Mouse (Mus musculus) heart, postnatal 14 days (tissue): ENCODE measurements around the gene Maml3. TPM values are rescaled to one million over a fixed set of nuclear protein-coding genes. Genes with fewer than 3 reads are reported as not detected.

Experiments
- DNase-seq, 2 experiments: peaks; one replicate each; pipeline ENCODE4 v3.0.0; 2021 to 2022
- intact Hi-C: fragments of 180-260 bp; cut with DNase I; formaldehyde crosslinking; loops from one replicate; pipeline ENCODE4 v1.15.1; 2025
- total RNA-seq, 2 experiments: library from RNA; stranded (reverse); gene quantifications; 2 replicates each; pipeline ENCODE4 v1.2.3; 2021

The Maml3 gene
- total RNA-seq, 2 experiments from 2014 or later, result 3.7 to 5.0 TPM

DNA sequence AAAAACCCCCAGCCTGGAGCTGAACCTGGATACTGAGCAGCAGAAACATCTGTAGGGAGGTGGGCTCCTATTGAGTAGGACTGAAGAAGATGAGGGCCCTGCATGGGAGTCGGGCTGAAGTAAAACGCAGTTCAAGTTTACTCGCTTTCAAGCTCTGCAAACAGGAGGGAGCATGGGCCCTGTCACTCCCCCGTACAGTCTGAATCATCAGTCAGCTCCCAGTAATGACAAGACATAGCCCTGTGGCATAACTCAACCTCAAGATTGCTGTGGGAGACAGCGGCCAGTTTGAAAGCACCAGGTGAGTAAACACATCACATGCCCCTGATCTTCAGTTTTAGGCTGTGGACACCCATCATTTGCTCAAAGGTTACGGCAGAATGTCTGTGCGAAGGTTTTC, 139.0 kb downstream of the Maml3 start:
- no peak for DNase-seq
- intact Hi-C loops, result no loop called here

DNA sequence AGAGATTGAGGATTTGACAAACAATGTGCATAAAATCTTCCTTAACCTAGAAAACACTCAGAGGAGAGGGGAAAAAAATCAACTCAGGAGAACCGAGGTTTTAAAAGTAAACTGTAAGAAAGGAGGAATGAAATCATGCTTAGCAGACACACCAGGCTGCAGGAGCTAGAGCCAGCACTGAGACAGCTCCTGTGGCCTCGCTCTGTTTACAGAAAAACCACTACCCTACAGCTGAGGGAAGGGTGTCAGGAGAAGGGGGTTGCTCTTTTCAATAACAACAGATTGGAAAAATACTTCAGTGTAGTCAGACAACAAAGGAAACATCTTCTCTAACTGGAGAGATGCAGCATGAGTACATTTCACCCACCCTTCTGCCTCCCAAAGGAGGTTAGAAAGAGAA, 139.4 kb downstream of the Maml3 start:
- no peak for DNase-seq
- intact Hi-C loops, result no loop called here

DNA sequence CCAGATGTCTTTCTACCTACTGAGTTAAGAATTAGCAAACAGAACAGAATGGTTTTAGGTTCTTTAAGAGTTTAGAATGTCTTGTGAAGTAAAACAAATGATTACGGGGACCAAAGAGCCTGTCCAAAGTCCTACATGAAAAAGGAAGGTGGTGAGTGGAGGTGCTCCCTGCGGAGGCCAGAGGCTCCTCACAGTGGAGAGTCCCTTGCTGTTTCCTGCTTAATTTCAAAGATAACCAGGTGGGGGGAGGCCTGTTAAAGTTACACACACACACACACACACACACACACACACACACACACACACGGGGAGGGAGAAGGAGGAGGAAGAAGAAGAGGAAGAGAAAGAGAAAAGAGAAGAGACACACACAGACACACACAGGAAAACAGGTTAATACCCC, 139.9 kb downstream of the Maml3 start:
- intact Hi-C loops, result no loop called here
- DNase-seq, result no peak

DNA sequence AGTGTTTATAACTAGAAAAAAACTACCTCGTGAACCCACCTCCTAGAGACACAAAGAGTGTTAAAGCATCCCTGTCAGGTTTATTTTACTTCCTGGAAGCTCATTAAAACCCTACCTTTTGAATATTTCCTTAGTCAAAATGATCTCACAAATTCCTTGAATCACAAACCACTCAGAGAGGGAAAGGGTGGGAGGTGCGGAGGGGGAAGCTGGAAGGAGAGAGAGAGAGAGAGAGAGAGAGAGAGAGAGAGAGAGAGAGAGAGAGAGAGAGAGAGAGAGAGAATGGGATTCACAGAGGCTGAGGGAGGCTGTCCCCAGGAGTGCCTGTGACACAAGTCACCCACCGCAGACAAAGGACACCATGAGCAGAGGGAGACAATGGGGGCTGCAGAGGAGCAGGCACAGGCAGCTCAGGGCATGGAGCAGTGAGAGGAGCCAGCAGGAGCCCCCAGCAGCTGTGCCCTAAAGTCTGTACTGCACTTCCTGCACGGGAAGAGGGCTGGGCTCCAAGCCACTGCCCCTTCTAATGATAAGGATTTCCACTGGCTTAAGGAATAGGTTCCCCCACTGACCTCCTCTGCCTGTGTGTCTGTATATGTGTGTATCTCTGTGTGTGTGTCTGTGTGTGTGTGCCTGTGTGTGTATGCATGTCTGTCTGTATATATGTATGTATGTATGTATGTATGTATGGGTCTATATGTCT, 140.8 kb downstream of the Maml3 start:
- intact Hi-C loops, result no loop called here
- no peak for DNase-seq

DNA sequence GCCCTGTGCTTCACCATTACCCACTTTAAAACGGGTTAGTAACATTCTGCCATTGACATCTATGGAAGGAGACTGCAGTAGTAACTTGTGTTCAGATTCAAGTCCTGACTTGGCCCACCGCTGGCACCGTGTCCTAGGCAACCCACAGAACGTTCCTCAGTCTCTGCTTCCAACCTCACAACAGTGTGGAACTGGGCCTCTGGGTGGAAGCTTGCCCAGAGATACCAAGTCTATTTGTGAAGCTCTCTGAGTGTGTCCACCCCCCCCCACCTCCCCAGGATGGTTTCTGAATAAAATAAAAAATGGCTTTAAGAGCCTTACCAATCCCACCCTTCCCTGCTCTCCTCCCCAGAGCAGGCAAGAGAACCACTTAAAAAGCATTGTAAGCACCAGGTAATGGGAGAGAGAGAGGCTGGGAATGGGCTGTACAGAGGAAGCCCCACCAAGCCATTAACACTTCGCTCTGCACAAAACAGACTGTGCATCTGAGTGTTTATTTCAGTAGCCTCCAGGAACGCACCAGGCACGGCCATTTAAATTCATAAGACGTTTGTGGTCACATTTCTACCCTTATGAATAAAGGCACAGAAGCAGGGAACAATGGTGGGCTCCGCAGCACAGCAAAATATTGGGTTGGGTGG, 141.6 kb downstream of the Maml3 start:
- intact Hi-C loops, result no loop called here
- no peak for DNase-seq

DNA sequence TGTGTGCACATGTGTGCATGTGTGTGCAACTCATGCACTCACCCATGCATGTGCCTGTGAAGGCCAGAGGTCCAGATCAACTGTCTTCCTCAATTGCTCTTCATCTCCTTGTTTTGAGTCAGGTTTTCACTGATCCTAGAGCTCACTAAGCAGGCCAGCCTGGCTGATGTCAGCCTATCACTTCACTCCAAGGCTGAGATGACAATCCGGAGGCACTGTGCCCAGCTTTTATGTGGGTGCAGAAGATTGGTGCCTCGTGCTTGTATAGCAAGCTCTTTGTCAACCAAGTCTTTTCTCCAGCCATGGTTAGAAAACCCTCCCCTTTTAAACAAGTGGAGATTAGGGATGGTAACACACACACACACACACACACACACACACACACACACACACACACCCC, 146.1 kb downstream of the Maml3 start:
- DNase-seq, result no peak
- intact Hi-C loops, result no loop called here

DNA sequence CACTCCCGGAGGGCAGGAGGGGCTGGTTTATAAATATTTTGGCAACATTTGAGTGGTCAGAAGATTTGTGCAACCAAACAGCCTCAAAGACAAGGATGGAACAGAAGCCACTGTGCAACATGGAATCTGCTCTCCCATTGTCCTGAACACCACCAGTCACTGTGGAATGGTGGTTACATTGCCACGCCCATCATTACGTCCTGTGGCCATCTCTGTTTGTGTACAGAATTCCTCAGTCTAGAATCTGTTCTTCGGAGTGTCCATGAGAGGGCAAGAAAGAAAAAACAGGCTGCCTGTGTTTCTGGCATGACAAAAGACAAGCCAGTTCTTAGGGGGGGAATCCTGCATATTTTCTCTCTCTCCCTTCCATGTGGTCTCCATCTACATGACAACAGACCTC, 150.4 kb downstream of the Maml3 start:
- no peak for DNase-seq
- intact Hi-C loops, result no loop called here

DNA sequence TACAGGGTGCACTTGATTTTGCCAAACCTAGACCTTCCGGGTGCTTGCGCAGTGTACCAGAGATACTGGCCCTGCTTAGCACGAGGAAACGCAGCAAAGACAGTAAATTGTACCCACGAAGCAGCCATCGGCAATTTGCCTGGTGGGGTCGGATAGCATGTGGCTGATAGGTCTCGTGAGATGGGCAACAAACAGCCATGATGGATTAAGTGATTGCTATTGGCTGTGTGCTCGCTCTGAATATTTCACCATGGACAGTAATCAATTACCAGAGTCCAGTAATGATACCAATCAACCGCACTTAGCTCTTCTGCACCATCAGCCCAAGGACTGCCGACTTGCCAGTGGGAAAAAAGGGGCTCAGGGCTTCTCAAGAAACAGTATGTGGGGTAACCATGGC, 150.9 kb downstream of the Maml3 start:
- intact Hi-C loops, result no loop called here
- DNase-seq, result no peak

DNA sequence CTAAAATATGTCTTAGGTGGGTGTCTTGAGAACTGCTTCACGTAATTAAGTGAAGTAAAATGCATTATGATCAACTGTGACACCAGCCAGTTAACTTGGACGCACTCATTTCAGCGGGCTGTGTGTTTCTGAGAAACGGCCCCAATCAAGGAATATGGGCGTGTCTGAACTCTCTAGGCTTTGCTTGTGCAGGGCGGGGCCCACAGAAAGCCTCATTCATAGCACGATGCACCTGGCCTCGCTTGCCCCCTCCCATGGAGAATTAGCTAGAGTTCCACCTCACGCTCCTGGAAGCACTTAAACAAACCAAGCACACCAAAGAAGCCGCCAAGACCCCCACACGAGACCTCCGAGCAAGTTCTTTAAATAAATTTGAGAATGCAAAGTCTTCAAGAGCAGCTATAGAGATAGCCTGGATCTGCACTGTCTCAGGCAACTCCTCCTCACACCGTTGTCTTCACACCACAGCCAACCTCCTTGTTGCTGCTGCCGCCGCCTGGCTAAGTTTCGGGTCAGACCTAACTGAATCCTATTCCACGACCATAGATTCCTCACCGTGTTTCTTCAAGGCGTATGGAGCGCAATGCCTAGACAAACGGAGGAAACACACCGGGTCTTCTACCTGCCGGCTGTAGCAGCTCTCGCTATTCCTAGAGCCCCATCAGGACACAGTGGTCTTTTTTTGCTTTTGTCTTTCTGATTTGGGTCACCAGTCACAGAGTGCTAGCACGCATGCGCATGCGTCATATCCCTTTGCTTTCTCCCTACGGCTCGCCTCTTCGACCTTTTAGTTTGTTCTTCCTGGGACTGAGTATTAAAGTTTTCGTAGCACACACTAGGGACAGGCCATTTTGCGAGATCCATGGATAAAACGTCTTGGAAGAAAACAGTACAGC, 151.9 kb downstream of the Maml3 start:
- no peak for DNase-seq
- intact Hi-C loops, result no loop called here

DNA sequence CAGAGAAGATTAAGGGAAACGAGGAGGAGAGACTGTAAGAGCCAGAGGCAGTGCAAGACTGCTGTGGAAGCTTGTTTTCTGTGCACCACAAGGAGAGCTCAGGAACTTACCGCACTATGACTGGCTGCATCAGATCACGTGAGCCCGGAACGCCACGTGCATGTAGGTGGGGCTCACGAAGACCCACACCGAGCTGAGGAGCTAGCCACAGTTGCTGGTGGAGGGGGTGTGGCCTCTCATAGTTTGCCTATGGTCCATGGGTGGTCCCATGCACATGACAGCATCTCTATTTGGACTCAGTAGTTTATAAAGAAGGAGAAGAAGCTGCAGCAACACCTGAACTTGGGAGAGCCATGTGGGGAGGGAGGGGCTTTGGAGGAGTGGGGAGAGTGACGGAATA, 152.6 kb downstream of the Maml3 start:
- intact Hi-C loops, result no loop called here

DNA sequence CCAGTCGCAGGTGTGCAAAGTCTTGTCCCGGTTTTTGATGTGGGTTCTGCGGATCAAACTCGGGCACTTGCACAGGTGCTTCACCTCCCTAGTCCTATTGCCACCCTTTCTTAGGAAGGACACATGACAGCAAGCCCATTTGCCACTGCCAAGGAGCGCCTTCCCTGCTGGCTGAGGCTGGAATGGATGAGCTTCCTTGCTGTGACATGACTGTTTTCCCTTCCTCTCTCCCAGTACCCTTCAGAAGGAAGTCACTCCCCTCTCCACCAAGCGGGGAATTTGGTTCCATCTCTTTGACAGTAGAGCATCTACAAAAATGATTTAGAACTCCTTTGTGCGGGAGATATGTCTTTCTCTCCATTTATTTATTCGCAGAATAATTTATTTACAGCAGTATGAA, 155.2 kb downstream of the Maml3 start:
- no peak for DNase-seq
- intact Hi-C loops, result no loop called here

More for the DNA sequence above, 152.6 kb downstream of the Maml3 start:
- no peak for DNase-seq

DNA sequence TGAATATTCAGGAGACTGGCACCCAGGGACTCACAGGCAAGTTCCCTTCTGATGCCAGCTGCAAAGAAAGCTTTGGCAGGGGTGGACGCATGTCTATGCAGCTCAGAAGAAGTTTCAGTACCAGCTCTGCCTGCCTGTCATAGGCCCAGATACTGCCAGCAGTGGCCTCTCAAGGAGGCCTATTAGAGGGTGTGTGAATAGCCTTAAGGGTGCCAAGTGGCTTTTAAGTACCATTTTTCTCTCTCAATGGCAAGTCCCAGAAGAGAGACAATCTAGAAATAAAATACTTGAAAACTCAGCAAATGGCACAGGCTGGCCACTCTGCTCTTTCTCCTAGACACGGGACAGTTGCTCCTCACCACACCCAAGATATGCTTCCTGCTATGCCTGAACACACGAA, 157.7 kb downstream of the Maml3 start:
- intact Hi-C loops, result no loop called here
- DNase-seq, result no peak

DNA sequence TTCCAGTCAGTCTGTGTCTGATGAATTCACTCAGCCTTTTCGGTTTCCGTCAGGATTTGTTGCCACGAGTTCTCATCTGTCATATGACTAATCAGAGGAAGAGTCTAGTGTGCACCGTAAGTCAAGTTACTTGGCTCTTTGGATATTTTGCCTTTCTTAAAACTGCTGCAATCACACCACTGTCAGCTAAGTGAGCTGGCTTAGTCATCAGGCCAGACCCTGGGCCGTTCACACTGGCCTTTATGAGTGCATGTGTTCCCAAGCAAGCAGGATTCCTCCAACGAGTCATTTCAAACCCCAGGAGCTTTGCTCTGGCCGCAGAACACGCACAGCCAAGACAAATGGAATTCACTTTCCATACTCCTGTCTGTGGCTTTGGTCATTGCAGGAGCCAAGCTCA, 161.2 kb downstream of the Maml3 start:
- intact Hi-C loops, result no loop called here
- peak; percentile 34 to 35 for DNase-seq

DNA sequence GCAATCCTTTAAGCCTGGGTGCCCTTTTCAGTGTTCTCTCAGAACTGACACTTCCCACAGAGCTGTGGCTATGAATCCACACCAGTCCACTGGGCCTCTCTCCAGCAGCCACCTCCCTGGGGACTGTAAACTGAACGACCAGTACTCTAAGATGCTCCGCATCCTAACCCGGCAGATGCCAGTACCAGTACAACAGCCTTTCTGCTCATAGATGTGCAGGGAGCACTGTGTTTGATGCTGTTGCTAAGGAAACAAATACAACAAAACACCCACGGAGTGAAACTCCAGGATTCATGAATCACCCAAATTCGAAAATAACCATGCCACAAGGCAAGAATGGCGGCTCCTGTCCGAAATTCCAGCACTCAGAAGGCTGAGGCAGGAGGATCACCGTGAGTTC, 163.1 kb downstream of the Maml3 start:
- intact Hi-C loops, result no loop called here

DNA sequence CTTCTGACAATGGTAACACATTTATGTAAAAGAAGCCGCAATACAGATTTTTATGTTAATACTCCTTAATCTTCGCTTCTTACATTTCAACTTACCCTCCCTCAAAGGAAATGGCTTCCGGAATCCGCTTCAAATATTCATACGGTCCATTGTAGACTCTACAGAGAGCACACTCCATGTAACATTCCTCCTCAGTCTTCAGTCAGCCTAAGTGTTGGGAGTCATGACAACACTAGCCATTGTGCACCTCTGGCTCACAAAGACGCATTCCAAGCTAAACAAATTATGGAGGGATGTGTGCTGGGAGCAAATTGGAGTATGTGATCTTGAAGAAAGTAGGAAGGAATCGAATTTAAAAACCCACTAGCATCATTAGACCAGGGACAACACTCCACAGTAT, 165.0 kb downstream of the Maml3 start:
- DNase-seq, result no peak
- intact Hi-C loops, result no loop called here

More for the DNA sequence above, 163.1 kb downstream of the Maml3 start:
- peak; percentile 31 to 36 for DNase-seq

DNA sequence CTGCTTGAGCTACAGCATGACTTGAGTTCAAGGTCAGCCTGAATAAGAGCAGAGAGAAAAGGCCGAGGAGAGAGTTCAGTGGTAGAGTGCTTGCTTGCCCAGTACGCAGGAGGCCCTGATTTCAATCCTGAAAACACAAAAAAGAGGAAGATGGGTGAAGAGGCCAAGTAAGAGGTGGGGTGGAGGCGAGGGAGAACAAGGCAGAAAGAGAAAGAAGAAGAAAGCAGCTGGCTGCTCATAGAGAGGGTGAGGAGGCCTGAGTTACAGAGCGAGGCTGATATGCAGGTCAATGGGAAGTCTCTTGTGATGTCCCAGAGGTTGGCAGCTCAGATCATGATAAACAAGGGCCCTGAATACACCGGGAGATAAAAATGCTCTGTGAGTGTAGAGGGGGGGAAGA, 165.8 kb downstream of the Maml3 start:
- no peak for DNase-seq
- intact Hi-C loops, result no loop called here

DNA sequence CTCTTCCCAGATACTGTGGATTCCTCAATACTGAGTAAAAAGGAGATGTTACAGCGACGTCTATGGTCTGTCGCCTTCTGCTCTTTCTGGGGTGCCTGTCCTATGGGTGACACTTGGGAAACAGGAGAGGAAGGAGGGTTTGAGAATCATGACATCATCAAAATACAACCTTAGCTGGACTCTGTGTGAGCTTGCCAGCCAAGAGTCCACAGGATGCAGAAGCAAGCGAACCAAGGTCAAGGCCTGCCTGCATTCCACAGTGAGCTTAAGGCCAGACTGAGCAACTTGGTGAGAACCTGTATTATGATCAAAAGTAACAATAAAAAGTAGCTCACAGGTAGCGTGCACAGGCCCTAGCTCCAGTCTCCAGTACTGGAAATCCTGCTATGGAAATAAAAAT, 167.7 kb downstream of the Maml3 start:
- DNase-seq, result no peak
- intact Hi-C loops, result no loop called here

DNA sequence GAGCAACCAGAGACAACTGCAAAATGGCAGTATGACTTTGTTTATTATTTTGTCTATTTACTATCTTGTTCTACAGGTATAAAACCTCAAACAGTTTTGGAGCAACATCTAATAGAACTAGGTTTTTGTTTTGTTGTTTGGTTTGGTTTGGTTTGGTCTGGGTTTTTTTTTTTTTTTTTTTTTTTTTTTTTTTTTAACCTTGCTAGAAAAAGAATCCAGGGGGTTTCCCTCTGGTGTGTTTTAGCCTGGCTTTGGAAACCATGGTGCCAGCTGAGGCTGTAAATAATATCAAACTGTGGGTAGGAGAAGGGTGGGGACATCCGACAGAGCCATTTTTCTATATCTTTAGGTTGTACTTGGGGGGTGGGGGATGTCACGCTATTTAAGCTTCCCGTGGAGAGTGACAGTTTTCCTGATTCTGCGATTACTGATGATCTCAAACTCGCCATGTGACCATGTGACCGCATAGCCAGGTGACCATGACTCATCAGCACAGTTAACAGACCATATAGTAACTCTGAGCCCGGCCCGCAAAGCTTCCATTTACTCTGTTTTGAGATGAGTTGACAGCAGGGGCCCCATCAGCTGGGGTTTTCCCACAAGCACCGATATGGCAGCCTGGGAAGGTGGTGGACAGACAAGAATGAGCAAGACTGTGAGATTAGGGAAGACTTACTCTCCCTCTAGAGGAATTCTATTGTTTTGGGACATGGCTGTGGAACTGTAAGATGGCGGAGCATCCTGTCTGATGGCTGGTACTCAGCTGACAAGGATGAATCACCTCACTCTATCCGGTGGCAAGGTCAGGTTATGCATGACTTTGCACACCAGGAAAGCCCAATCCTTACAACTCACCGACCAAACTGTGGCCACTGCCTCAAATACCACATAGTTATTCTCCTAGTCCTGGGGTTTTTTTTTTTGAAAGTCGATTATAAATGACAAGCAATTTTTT, 170.1 kb downstream of the Maml3 start:
- intact Hi-C loops, result no loop called here

DNA sequence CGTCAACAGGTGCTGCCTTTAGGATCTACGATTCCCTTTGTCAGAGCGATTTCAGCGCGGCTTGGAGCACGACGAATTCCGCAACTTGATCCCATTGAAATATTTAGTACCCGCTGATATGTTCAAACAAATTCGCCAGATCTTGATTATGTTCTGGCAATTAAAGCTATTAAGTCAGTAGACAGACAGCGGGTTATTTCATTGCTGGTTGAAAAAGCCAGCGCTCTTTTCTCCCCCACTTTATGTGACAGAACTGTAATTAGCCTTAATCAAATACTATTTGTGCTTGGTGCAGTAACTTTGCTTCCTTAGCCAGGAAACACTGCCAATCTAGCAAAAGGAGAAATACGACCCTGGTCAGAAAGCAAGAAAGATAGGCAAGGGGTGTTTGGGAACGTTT, 176.7 kb downstream of the Maml3 start:
- no peak for DNase-seq
- intact Hi-C loops, result no loop called here

More for the DNA sequence above, 170.1 kb downstream of the Maml3 start:
- no peak for DNase-seq

DNA sequence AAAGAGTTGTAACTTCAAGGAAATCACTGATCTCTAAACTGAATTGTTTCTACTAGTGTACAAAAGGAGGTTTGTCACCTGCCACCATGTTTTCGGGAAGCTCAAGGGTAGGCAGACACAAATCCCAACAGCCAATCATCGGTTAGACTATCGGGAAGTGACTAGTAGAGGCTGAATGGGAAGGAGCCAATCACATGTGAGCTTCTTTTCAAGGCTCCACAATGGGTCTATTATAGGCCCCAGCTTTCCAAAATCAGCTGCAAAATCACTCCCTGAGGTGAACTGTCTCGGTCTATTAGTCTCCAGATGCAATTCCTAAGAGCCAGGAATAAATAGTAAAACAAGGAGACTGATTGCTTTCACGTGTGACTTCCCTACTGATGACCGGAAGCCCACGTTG, 177.3 kb downstream of the Maml3 start:
- intact Hi-C loops, result no loop called here
- no peak for DNase-seq
